Mouse (Mus musculus) CH12.LX (cell line): ENCODE data around the gene Wasl. TPM values are rescaled to one million over a fixed set of nuclear protein-coding genes. Genes with fewer than 3 reads are reported as not detected.

ENCODE experiments used
- DNase-seq: peaks from one replicate; pipeline ENCODE4 v3.0.0-alpha.2; 2013; ENCODE audit errors: extremely low read depth
- H3K27ac ChIP-seq: 2 replicates; pipeline ENCODE4 v1.5.1; 2012; ENCODE audit warnings: low read depth, mild to moderate bottlenecking, control low read depth, moderate library complexity; ENCODE audit not compliant: insufficient read depth
- H3K27me3 ChIP-seq: replicated peaks from 2 replicates; pipeline ENCODE3; 2012; ENCODE audit warnings: inconsistent platforms
- H3K36me3 ChIP-seq, 2 experiments: replicated peaks in 1 of 2; 2 replicates each; pipeline versions ENCODE3 to v1.6.1; 2012; ENCODE audit warnings: inconsistent platforms in 1 of 2, low read length in 1 of 2, mild to moderate bottlenecking in 1 of 2, mixed read lengths in 1 of 2, moderate library complexity in 1 of 2; ENCODE audit not compliant: control insufficient read depth in 1 of 2, insufficient read depth in 1 of 2
- H3K4me1 ChIP-seq, 2 experiments: 2 replicates each; pipeline ENCODE4 v1.6.1; 2012; ENCODE audit warnings: inconsistent platforms in 1 of 2, moderate library complexity in 1 of 2; ENCODE audit not compliant: insufficient read depth in 2 of 2, control insufficient read depth in 1 of 2
- H3K4me2 ChIP-seq: 2 replicates; pipeline ENCODE4 v1.6.1; 2012; ENCODE audit warnings: low read depth, mild to moderate bottlenecking, control low read depth; ENCODE audit not compliant: poor library complexity, insufficient read depth, severe bottlenecking
- H3K4me3 ChIP-seq, 3 experiments: fragments of 150-350 bp in 1 of 3; sonication (generic) in 1 of 3; replicated peaks in 1 of 3; 2 replicates each; pipeline versions ENCODE3 to v1.5.1; 2011 to 2012; ENCODE audit warnings: low read depth in 2 of 3, low read length in 2 of 3, mild to moderate bottlenecking in 2 of 3, moderate library complexity in 2 of 3, control low read depth in 1 of 3, improper control_type of control experiment in 1 of 3, inconsistent platforms in 1 of 3, mixed read lengths in 1 of 3; ENCODE audit not compliant: poor library complexity in 1 of 3
- H3K79me2 ChIP-seq: replicated peaks from 2 replicates; pipeline ENCODE4 v1.6.1; 2012; ENCODE audit warnings: mild to moderate bottlenecking, moderate library complexity; ENCODE audit not compliant: control insufficient read depth, poor library complexity, insufficient read depth, severe bottlenecking; ENCODE audit errors: extremely low read depth
- H3K9ac ChIP-seq: 2 replicates; pipeline ENCODE4 v1.6.1; 2012; ENCODE audit warnings: low read depth, mild to moderate bottlenecking, control low read depth, moderate library complexity; ENCODE audit not compliant: insufficient read depth
- H3K9me3 ChIP-seq: replicated peaks from 2 replicates; pipeline ENCODE3; 2012; ENCODE audit warnings: low read length, inconsistent platforms, mixed read lengths
- CTCF ChIP-seq, 2 experiments: IDR thresholded peaks in 1 of 2; conservative IDR thresholded peaks in 1 of 2; 2 replicates each; pipeline ENCODE4 v1.5.1; 2011 to 2012; ENCODE audit warnings: low read depth in 2 of 2, low read length in 2 of 2, improper control_type of control experiment in 1 of 2, inconsistent platforms in 1 of 2, mild to moderate bottlenecking in 1 of 2, moderate library complexity in 1 of 2
- EP300 ChIP-seq: IDR thresholded peaks from 2 replicates; pipeline ENCODE4 v1.6.1; 2011; ENCODE audit warnings: low read length, improper control_type of control experiment
- GABPA ChIP-seq: IDR thresholded peaks from 2 replicates; pipeline ENCODE4 v1.6.1; 2012; ENCODE audit warnings: low read depth, low read length, improper control_type of control experiment, inconsistent platforms; ENCODE audit not compliant: insufficient replicate concordance
- HCFC1 ChIP-seq: IDR thresholded peaks from 2 replicates; pipeline ENCODE4 v1.6.1; 2012; ENCODE audit warnings: low read depth, mild to moderate bottlenecking, inconsistent platforms, low read length, improper control_type of control experiment
- IRF4 ChIP-seq: IDR thresholded peaks from 2 replicates; pipeline ENCODE4 v1.6.1; 2014; ENCODE audit warnings: low read depth, mild to moderate bottlenecking, inconsistent platforms, low read length, improper control_type of control experiment
- JUND ChIP-seq: conservative IDR thresholded peaks from 2 replicates; pipeline ENCODE4 v1.6.1; 2011; ENCODE audit warnings: low read depth, low read length, improper control_type of control experiment
- MXI1 ChIP-seq: IDR thresholded peaks from 2 replicates; pipeline ENCODE4 v1.6.1; 2011; ENCODE audit warnings: mild to moderate bottlenecking, low read depth, low read length, improper control_type of control experiment
- MYC ChIP-seq: IDR thresholded peaks from 2 replicates; pipeline ENCODE4 v1.6.1; 2011; ENCODE audit warnings: low read depth, mild to moderate bottlenecking, improper control_type of control experiment, low read length
- PAX5 ChIP-seq: IDR thresholded peaks from 2 replicates; pipeline ENCODE4 v1.6.1; 2012; ENCODE audit warnings: low read length, inconsistent platforms, mixed read lengths
- RAD21 ChIP-seq: IDR thresholded peaks from 2 replicates; pipeline ENCODE4 v1.6.1; 2011; ENCODE audit warnings: low read depth, mild to moderate bottlenecking, low read length, improper control_type of control experiment, moderate library complexity
- SMC3 ChIP-seq: IDR thresholded peaks from 2 replicates; pipeline ENCODE4 v1.6.1; 2011; ENCODE audit warnings: low read depth, low read length, improper control_type of control experiment
- TCF12 ChIP-seq: IDR thresholded peaks from 2 replicates; pipeline ENCODE4 v1.6.1; 2014; ENCODE audit warnings: low read depth, mild to moderate bottlenecking, inconsistent platforms, low read length, improper control_type of control experiment
- ZC3H11A ChIP-seq: IDR thresholded peaks from 2 replicates; pipeline ENCODE4 v1.6.1; 2012; ENCODE audit warnings: low read depth, mild to moderate bottlenecking, inconsistent platforms, low read length, improper control_type of control experiment
- ZNF384 ChIP-seq: IDR thresholded peaks from 2 replicates; pipeline ENCODE4 v1.6.1; 2012; ENCODE audit warnings: low read depth, low read length, improper control_type of control experiment, inconsistent platforms
- dilution Hi-C: fragments of 300-500 bp; cut with MboI; formaldehyde crosslinking; loops from 2 replicates; pipeline ENCODE4 v1.14.3; 2020; ENCODE audit warnings: low sequenced_read_pairs; ENCODE audit not compliant: extremely low pct_unique_long_range_greater_than_20kb, extremely low pct_ligation_motif_present
- in situ Hi-C: fragments of 300-500 bp; cut with MboI; formaldehyde crosslinking; loops from 3 replicates; pipeline ENCODE4 v1.14.3; 2019; ENCODE audit warnings: low sequenced_read_pairs, low pct_ligation_motif_present, low pct_unique_long_range_greater_than_20kb, mixed read lengths
- polyA plus RNA-seq: library from polyadenylated mRNA; unstranded; fragments of >175 nt; gene quantifications from 2 replicates; pipeline ENCODE4 v1.2.1, GENCODE M21; 2012; ENCODE audit warnings: low read depth; ENCODE audit not compliant: insufficient read length
- total RNA-seq, 2 experiments: library from RNA; depleted of rRNA; stranded (reverse); fragments of 300-350 nt in 1 of 2; fragments of >200 nt in 1 of 2; gene quantifications; 2 replicates each; pipeline ENCODE4 v1.2.3; 2012 to 2014

Wasl gene
- total and polyA plus RNA-seq, 3 experiments, result 3.9 to 8.4 (median 7.6) TPM

DNA sequence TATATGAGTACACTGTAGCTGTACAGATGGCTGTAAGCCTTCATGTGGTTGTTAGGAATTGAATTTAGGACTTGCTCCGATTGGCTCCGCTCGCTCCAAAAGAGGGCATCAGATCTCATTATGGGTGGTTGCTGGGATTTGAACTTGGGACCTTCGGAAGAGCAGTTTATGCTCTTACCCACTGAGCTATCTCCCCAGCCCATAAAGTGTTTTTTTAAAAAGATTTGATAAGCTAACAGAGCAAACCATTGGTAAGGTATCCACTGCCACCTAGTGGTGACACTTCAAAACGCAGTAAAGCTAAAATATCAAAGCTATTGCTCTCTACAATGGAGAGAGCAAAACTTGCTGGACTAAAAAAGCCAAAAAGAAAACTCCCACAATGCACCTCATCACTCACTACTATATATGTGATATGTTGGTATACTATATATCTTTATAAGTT, 37.2 kb downstream of the Wasl start:
- no peak overlapping the region for H3K9ac ChIP-seq
- DNase-seq, result peak; percentile 74
- no peak overlapping the region for H3K4me2 ChIP-seq
- dilution Hi-C loops, result no loop called here
- TF ChIP-seq EP300, result no peak
- TF ChIP-seq RAD21, result peak; percentile 87
- TF ChIP-seq JUND, result 0 out of 2 replicates have a peak, but pooled peaks have one; percentile 22
- TF ChIP-seq SMC3, result peak; percentile 85
- TF ChIP-seq MYC, result no peak
- TF ChIP-seq ZNF384, result peak; percentile 88
- TF ChIP-seq TCF12, result no peak
- peak; percentile 30; the same call in 1 of the 2 replicates for TF ChIP-seq ZC3H11A
- TF ChIP-seq CTCF (conservative IDR thresholded peaks at IDR 0.05 in 1 of 2, IDR thresholded peaks at IDR 0.05 in 1 of 2; ENCODE audit: low read depth in 2 of 2, low read length in 2 of 2), result peak; percentile 60 to 91
- in situ Hi-C loops, result loop anchor here (10.0 kb wide), 1 partner anchor 103 kb away; the partner anchor contains the start of genes Asb15 and Ndufa5
- no peak overlapping the region for H3K27ac ChIP-seq
- H3K4me1 ChIP-seq, result peaks cover 0 to 8% of the 10 kb centered on the region in 2 experiments; a peak in 3 of 4 replicates
- no peaks in the 10 kb centered on the region for H3K27me3 ChIP-seq
- H3K9me3 ChIP-seq, result no peaks in the 10 kb centered on the region
- peaks cover 5% of the 10 kb centered on the region; the same call in 1 of the 2 replicates for H3K79me2 ChIP-seq
- H3K4me3 ChIP-seq, result no peak overlapping the region
- H3K36me3 ChIP-seq, result peaks cover 9 to 36% of the 10 kb centered on the region in 2 experiments

DNA sequence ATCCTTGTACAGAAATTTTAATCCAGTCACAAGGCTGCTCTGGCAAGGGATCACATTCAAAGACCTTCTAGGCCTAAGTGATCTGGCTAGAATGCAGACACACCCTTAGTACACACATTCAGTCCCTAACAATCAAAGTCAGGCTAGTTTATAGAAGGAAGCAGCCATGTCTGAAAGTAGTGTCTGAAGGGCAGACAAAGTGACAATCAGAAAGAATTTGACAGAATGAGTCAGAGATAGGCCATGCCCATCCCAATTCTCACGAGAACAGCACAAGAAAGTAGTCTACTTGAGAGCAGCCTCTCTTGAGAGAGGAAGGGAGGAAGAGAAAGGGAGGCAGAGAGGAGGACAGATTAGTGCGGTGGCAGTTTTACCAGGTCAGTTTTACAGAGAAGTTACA, 42.7 kb downstream of the Wasl start:
- H3K4me2 ChIP-seq, result no peak overlapping the region
- dilution Hi-C loops (no loop called here), in situ Hi-C loops (loop anchor here (10.0 kb wide), 1 partner anchor 97 kb away; the partner anchor contains the start of genes Asb15 and Ndufa5)
- H3K9ac ChIP-seq, result no peak overlapping the region
- DNase-seq, result no peak
- no peak for TF ChIP-seq IRF4
- no peak for TF ChIP-seq ZNF384
- TF ChIP-seq EP300, result no peak
- no peak for TF ChIP-seq GABPA
- no peak for TF ChIP-seq SMC3
- no peak for TF ChIP-seq RAD21
- no peak for TF ChIP-seq MXI1
- no peak for TF ChIP-seq HCFC1
- no peak overlapping the region for H3K4me3 ChIP-seq
- no peaks in the 10 kb centered on the region for H3K27me3 ChIP-seq
- H3K79me2 ChIP-seq, result no peaks in the 10 kb centered on the region
- H3K36me3 ChIP-seq, result peaks cover 19 to 58% of the 10 kb centered on the region in 2 experiments
- H3K9me3 ChIP-seq, result no peaks in the 10 kb centered on the region
- no peak overlapping the region for H3K27ac ChIP-seq
- H3K4me1 ChIP-seq, result no peaks in the 10 kb centered on the region

GRCm38 (mm10) chr6:24620936-24621335, 43.9 kb downstream of the Wasl start:
- Histone ChIP-seq H3K36me3 (peaks cover 25 to 63% of the 10 kb centered on the region in 2 experiments), H3K79me2 (no peaks in the 10 kb centered on the region), H3K4me2 (no peak overlapping the region), H3K9me3 (no peaks in the 10 kb centered on the region), H3K9ac (no peak overlapping the region), H3K27me3 (no peaks in the 10 kb centered on the region), H3K27ac (no peak overlapping the region), H3K4me1 (no peaks in the 10 kb centered on the region), H3K4me3 (no peak overlapping the region)
- no peak for DNase-seq
- dilution Hi-C loops, result no loop called here
- in situ Hi-C loops, result loop anchor here (10.0 kb wide), 1 partner anchor 96 kb away; the partner anchor contains the start of genes Asb15 and Ndufa5
- TF ChIP-seq TCF12 (no peak), PAX5 (no peak)
